Mouse (Mus musculus) adipocyte (in vitro differentiated cells): ENCODE results near the gene Wasf2.

Source experiments
- DNase-seq: peaks from one replicate; pipeline ENCODE4 v3.0.0-alpha.2; 2016; ENCODE audit warnings: low spot score

Wasf2 gene

DNA sequence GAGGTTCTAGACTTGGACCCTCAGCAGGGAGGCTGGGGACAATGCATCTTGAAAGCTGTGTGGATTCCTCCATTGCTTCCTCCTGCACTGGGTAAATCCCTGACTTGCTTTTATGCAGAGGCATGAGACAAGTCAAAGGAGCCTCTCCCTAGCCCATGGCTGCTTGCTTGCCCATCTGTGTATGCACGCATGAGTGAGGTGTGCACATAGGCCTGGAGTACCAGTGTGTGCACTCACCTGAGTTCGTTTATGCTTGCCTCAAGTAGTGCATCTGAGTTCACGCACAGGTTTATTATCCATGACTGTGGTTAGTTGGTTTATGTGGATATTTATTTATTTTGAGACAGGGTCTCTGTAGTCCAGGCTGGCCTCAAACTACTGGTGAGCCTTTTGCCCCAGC is 71.9 kb downstream of the Wasf2 start:
- DNase-seq, result no peak

DNA sequence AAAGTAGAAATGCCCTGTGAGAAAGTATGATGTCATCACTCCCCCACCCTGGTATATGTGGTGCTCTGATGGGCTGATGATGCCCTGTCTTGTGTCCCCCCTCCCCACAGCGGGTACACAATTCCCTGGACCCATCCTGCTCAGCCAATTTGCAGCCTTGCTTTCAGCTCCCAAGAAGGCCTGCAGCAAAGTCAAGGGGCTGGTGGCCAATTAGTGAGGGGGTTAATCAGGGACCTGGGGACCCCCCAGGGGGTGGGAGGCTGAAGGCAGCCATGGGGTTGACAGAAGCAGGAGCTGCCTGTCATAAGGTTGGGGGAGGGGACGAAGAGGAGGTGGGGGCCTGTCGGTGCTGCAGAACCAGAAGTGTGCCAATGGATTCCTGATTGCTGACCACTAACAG is 73.3 kb downstream of the Wasf2 start:
- no peak for DNase-seq

DNA sequence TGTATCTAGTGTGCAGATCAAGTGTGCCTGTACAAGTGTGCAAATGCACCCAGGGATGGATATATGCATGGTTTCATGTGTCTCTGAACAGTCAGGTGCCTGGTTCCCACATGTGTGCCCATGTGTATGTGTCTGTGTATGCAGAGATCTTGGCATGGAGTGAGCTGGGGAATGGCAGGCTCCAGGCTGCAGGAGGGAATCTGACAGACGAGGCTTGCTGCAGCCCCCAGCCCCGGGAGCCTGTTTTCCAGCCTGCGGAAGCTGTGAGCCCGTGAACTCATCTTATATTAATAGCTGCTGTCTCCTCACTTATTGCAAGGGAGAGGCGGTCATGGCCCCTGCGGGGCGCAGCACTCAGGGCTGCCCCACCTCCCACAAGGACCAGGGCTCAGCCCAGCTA is 74.1 kb downstream of the Wasf2 start:
- no peak for DNase-seq

DNA sequence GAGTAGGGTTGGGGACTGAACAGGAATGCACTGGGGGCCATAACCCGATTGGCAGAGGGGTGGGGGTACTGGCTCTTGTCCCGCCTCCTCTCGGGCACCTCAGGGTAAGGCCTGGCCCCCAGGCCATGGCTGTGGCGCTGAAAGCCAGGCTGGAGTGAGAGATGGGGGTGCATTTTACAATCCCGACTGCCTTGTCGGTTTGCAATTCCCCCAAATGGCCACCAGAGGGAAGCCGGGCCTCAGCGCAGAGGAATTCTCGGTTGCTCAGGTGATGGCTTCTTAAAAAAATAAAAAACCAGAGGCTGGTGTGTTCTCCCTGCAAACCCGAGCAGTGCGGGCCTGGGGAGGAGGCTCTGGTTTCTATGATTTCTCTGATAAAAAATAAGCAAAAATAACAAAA is 79.1 kb downstream of the Wasf2 start:
- peak; percentile 74 for DNase-seq

DNA sequence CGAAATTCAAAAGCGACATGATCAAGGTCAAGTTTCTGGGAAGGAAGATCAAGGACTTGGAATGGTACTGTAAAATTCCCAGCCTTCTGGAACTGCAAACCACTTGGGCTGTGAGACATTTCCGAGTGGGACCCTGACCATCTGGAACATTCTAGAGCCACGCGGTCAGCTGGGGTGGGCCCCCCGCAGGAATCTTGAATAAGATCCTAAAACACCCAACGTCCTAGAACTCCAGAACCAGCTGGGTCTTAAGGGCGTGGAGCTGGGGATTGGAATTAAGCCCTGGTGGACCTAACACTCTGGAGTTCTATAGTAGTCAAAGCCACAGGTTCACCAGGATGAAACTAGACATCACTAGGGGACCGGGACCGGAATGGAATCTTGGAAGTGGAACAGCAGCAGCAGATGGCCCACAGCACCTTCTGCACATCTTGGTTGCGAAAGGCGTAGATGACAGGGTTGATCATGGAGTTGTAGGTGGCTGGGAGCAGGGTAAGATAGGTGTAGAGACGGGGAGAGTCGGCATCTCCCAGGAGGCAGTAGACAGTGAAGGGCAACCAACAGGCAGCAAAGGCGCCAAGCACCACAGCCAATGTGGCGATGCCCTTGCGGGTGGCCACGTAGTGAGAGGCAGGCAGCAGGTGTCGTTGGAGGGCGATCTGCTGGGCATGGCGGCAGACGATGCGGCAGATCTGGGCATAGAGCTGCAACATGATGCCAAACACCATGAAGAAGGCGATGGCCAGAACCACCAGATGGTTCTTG is 79.9 kb downstream of the Wasf2 start:
- DNase-seq, result no peak

DNA sequence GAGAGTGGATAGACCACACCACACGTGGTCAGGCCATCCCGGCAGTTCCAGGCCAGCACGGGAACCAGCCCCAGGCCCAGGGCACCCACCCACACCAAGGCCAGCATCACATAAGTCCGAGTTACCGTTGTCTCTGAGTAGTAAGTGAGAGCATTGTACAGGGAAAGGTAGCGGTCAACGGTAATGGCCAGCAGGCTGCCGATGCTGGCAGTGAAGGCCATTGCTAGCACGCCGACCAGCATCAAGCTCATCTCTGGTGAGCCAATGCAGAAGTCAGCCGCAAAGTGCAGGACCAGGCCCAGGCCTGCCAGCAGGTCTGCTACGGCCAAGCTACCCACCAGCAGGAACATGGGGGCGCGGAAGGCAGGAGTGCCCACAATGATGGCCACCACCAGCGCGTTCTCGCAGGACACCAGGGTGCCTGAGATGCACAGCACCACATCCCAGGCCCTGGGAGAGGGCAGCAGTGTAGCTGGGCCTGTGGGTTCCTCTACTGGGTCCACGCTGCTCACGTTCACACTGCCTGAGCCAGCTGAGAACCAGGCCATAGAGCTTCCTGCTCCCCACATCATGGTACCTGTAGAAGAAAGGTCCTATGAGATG is 80.6 kb downstream of the Wasf2 start:
- DNase-seq, result no peak

DNA sequence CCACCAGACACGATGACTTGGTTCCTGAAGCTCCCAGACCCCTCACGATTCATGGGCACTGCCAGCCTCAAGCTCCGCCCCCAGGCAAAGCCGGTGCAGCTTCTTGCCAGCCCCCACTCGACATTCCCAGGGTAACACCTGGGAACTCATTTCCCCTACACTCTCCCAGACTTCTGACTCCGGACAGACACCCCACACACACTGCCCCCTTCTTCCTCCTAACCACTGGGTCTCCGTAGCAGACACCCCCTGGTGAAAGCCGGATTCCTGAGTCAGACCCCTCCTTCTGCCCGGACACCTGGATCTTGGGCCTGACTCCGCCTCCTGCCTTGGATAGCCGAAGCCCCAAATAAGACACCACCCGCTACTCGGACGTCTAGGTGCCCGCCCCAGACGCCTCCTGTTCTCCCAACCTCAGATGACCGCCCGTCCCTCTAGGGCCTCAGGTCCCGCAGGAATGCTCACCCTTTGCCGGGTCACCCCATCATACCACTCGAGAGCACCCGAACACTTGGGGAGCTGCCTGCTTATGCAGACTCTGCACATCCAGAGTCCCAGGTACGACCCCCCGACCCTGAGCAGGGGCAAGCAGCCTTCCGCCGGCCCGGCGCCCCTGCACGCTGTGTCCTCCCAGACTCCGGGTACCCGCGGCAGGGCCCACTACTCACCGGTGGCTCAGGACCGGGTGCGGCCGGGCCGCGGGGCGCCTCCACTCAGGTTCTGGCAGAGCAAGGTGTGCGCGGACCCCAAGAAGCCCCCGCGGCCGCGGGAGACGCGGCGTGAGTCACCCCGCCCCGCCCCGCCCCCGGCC is 81.7 kb downstream of the Wasf2 start, which contains the start of the genes Cd164l2 and Gpr3:
Cd164l2 (plus strand) TSS at position 381 of the 811 bp plus-strand sequence.
Gpr3 (minus strand) TSS at position 786 of the 811 bp plus-strand sequence.
- no peak for DNase-seq

DNA sequence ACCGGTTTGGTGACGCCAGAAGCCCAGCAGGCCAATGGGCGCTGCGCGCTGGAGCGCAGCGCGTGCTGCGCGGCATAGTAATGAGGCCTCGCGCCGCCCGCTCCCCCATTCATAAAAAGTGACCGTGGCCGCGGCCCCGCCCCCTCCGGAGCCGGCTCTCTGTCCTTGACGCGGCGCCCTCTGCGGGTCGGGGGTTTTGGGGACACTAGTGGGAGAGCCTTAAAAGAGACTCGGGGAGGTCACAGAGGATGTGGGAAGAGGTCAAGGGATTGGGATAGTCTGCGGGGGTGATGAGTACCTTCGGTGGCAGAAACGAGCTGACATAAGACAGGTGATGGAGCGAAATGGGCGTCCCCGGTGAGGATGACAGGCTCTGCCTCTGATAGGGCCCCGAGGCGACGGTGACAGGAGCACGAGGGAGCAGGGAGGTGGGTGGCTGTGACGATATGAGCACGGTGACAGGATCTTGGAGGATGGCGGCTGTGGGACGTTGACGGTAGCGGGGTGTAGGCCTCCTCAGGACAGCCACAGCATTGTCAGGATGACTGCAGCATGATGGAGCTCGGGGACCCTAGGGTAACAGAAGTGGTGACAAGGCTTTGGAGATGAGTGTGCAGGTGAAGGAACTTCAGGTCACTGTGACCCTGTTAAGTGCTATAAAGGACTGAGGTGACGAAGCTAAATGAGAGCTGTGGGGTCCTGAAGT is 82.4 kb downstream of the Wasf2 start:
- no peak for DNase-seq

DNA sequence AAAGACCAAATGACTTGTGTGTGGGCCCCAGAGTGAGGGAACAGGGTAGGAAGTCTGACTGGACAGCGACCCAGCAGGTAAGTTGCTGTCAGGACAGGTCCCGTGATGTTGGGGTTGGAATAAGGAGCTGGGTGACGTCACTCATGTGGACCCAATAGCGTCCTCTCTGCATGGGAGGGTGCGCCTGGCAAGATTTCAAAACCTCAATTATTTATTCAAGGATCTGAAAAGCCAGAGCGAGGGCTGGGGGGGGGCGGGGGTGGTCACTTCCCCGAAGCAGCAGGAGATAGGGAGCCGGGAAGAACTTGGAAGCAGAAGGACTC is 82.9 kb downstream of the Wasf2 start:
- no peak for DNase-seq

DNA sequence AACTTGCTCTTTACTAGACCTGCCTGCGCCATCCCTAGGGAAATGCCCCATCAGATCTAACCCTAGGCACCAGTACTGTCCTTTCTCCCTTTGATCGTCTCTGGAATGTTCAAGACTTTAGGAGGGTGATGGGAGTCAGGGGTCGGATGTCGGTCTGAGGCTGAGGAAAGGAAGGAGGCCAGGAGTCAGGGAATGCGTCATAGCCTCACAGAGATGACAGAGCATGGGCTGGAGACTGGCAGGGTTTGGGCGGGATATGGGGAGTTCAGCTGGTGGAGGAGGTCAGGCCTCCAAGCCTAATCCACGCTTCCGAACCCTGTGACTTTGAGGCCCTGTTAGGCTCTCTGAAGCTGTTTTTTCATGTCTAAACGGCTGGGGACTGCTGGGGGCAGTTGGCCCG is 83.4 kb downstream of the Wasf2 start:
- DNase-seq, result no peak

DNA sequence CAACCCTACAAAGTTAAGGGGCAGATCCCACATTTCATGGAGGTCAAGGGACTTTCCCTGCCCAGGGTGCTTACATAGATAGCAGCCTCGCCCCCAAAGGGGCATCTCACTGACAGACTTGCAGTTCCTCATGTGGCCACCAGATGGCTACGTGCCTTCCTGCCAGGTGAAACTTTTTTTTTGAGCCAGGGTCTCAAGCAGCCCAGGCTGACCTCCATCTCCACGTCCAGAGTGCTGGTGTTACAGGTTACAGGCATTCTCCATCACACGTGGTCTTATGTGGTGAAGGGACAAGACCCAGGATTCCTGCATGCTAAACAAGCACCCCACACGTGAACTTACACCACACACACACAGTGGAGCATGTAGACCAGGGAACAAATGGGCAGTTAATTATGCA is 87.3 kb downstream of the Wasf2 start:
- peak; percentile 41 for DNase-seq

DNA sequence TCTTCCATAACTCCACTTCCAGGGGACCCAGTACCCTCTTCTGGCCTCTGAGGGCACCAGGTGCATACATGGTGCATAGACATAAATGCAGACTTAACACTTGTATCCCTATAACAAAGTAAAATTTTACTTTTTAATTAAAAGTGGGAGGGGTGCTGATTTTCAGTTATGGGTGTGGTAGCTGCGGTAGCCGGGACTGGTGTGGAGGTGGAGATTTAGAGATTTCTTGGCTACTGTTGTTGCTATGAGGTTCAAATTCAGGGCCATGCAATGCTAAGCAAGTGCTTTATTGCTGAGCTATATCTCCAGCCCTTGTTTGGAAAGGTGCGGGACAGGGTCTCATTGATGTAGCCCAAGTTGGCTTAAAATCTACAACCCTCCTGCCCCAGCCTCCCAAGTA is 88.4 kb downstream of the Wasf2 start:
- no peak for DNase-seq

DNA sequence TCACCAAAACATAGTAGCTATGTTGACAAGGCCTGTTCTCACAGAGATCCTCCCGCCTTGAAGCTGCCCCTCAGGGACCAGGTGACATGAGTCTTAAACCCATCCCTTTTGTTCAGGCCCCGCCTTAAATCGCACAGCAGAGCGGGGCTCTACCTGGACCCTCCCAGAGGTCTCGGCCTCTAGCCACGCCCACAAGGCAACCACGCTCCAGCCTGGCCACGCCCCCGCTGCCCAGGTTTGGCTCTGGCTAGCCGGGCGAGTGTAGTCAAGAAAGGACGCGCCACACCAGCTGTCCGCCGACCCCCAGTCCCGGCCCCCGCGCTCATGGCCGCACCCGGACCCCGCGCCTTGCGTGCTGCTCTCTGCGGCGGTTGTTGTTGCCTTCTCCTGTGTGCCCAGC is 90.4 kb downstream of the Wasf2 start:
- no peak for DNase-seq

DNA sequence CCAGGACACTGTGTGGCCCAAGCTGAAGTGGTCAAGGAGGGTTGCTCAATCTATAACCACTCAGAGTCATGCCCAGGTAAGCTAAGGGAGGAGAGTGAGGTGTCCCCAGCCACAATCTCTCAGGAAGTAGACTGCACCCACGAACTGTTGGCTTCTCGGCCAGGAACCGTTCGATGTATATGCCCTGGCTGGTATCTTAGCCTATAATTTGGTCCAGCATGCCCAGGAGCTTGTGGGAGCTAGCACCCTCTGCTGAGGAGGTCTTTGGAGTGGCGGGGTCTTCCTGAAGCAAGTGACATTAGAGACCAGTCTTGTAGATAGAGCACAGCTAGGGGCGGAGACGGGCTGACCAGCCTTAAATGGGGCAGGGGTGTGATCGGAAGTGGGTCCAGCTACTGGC is 91.4 kb downstream of the Wasf2 start:
- no peak for DNase-seq

DNA sequence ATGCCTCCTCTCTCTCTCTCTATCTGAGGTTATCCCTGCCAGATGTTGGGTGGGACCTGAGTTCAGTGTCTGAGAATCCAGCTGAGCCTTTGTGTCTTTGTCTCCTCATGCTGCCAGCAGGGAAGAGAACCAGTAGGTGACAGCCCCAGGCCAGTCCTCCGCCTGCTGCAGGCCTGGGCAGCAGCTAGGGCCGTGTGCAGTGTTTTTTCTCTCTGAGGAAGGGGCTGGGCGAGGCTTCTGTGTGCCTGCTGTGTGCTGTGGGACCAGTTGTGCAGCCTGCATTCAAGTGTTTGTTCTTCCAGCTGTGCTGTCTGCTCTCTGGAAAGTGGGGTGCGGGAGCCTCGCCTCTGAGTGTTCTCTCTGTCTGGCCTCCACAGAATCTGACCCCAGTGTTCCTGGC is 93.6 kb downstream of the Wasf2 start:
- no peak for DNase-seq

DNA sequence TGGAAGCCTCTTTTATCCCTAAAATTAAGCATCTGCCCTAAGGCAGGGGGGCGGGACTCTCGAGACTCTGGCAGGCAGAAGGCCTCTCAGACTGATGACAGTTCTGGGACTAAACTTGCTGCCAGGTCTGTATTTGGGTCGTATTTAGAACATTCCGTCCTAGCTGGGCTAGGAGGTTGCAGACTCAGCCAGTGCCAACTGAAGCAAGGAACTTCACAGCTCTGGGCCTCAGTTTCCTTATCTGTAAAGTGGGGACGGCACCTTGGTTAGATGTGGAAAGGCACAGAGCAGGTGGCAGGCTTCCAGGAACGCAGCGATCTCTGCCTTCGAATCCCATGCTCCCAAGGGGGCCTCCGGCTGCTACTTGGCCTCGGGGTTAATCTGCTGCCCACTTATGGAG is 95.8 kb downstream of the Wasf2 start:
- peak; percentile 80 for DNase-seq

DNA sequence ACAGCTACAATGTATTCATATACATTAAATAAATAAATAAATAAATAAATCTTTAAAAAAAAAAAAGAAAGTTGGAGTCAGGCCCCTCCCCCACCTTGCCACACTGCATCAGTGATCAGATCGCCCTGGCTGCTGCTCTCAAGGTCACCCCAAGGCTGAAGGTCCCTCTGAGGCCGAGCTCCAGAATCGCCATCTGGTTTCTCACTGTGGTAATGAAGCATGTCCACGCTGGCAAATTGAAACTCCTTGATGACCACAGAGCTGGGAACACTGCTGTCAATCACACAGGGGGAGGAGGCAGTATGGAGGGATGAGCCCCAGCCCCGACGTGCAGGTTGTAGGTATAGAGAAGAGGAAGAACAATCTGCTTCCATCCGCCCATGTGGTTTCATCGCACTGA is 97.3 kb downstream of the Wasf2 start:
- no peak for DNase-seq

DNA sequence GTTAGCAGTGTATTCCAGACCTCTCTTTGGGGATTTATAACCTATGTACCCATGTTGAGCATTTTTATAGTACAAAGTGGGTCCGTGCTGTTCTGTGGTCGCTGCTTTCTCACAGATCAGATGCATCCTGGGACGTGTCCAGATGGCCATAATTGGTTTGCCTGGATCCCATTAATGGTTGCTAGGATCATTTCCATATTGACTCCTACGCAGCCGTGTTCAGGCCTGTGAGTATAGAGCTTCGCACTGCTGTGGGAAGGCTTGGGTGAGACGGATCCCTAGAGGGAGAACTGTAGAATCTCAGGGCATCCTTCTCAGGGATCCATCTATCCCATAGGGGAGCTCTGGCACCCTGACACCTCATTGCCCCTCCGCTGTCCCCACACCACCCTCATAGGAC is 99.3 kb downstream of the Wasf2 start:
- DNase-seq, result no peak

DNA sequence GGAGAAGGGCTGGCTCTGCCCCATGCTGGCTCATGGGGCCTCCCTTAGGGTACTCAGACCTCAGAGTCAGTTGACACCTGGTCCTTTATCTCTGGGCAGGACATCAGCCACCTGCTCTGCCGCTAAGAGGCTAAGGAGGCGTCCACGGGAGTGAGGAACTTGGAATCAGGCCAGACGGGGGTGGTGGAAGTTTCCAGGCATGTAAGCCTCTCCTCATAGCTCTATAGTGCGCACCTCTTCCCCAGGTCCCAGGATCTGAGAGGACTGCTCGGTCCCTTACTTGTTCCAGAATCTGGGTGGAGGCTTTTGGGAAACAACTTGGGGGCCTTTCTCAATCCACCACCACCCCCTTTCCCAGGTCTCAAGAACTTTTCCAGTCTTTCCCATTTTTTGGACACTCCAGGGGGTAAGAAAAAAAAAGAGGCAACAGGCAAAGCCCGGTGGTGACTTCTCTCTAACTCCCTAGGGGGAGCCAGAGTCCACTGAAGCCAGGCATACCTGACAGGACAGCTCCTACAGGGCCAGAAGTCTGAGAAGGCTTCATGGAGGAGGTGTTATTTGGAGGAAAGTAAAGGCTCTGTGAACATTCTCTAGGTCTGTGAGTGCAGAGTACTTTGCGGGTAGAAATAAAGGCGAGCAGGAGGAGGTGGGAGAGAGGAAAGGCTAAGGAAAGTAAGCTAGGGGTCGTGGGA is 103.1 kb downstream of the Wasf2 start:
- peak; percentile 67 for DNase-seq

DNA sequence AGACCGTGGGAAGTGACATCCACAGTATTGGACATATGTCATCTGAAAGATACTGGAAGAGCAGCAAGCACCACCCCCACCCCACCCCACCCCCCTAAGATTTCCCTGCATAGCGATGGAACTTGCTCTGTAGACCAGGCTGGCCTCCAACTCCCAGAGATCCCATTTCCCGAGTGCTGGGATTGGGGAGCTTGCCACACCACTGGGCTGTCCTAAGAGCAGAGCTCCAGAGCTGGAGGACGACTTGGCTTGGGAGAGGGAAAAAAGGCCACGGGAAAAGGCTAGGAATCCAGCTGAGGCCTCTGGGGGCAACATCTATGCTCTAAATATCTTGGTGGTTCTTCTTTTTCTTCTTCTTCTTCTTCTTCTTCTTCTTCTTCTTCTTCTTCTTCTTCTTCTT is 104.5 kb downstream of the Wasf2 start:
- no peak for DNase-seq

DNA sequence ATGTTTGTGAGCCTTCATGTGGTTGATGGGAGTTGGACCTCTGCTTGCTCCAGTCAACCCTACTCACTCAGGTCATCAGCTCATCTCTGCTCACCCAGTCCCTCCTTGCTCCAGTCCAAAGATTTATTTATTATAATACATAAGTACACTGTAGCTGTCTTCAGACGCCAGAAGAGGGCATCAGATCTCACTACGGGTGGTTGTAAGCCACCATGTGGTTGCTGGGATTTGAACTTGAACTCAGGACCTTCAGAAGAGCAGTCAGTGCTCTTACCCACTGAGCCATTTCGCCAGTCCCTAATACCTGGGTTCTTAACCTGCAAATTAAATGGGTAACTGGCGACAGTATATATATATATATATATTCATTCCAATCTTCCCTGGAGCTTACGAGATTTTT is 105.1 kb downstream of the Wasf2 start:
- no peak for DNase-seq

DNA sequence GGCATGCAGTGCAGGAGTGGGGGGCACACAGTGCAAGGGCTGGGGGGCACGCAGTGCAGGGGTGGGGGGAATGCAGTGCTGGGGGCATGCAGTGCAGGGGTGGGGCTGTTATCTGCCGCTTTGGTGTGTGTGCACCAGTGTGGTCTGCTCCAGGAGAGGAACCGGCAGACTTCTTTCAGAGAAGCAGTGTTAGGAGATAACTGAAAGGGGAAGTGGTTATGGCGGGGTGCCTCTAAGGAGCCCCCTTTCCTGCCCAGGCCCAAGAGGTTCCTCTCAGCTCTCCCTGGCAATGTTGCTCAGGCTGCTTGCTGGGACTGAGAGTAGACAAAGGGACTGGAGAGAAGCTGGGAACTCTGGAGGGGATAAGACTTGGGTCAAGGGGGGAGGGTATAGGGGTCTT is 107.6 kb downstream of the Wasf2 start:
- DNase-seq, result no peak
